Mouse (Mus musculus): ENCODE data around the gene Gnaq.

- no peak for TF ChIP-seq CTCF (IDR thresholded peaks at IDR 0.05; ENCODE audit: low read depth)
- no peak for TF ChIP-seq EP300 (optimal IDR thresholded peaks at IDR 0.05)
Measured at GRCm38 (mm10) chr19:16238072-16238471, 105.4 kb downstream of the Gnaq start.
